Mouse (Mus musculus): Measurements from ENCODE around the gene Ubr2.
A peak's percentile ranks its signal among the peaks of the same experiment; 100 is the strongest.

Gene Ubr2

GRCm38 (mm10) chr17:46927781-46928180, 82.6 kb downstream of the Ubr2 start:
- no peak for DNase-seq (ENCODE audit: low read depth, low spot score)

- peak; percentile 88 for DNase-seq (ENCODE audit: low read depth, low spot score)
Observed at GRCm38 (mm10) chr17:46926941-46927340, 83.4 kb downstream of the Ubr2 start.

DNA sequence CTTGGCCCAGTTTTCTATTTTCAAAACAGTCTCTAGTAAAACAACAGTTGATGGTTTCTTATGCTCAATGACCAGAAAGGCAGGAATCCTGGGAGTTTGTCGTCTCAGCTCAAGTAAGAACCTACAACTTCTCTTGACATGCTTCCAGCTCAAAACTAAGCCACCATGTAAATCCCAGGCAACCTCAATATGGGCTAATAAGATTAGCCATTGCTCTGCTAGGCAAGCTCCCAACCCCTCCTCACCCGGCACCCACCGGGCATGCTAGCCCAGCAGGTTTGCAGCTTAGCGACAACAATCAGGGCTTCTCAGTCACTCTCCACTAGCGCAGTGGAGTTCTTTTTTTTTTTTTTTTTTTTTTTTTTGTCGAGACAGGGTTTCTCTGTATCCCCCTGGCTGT, 84.2 kb downstream of the Ubr2 start:
- DNase-seq (ENCODE audit: low read depth, low spot score), result no peak

DNA sequence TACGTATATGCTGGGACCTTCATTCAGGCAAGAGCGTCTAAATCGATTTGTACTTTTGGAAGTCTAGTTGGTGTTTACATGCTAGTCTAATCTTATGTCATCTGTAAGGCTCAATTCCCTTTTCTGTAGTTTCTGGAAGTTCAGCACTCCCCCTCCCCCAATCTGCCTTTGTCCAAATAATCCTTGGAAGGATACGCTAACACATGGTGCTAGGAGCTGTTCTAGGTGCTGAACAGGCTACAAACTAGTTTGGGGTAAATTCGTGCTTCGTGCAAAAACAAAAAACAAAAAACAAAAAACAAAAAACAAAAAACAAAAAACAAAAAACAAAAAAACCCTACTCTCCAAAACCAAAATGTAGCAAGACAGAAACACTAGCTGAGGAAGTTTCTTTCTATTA, 89.5 kb downstream of the Ubr2 start:
- DNase-seq (ENCODE audit: low read depth, low spot score), result peak; percentile 52

GRCm38 (mm10) chr17:46918951-46919350, 91.4 kb downstream of the Ubr2 start:
- DNase-seq (ENCODE audit: low read depth, low spot score), result no peak

DNA sequence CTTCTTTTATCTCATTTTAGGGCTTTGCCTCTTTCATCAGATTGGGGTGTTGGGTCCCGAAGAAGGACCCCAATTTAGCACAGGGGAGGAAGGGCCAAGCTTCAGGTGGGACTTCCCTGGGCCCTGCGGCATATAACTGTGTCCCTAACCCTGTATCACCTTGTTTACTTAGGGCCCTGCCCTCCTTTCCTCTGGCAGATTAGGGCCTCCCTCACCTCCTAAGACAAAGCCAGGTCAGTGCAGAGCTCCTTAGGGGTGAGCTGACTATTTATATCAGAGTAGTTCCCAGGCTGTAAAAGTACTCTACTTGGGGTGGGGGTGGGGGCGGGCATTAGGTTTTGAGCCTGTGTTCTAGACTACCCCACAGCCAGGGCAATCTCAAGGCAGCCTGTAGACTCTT, 95.2 kb downstream of the Ubr2 start:
- no peak for DNase-seq (ENCODE audit: low read depth, low spot score)

DNA sequence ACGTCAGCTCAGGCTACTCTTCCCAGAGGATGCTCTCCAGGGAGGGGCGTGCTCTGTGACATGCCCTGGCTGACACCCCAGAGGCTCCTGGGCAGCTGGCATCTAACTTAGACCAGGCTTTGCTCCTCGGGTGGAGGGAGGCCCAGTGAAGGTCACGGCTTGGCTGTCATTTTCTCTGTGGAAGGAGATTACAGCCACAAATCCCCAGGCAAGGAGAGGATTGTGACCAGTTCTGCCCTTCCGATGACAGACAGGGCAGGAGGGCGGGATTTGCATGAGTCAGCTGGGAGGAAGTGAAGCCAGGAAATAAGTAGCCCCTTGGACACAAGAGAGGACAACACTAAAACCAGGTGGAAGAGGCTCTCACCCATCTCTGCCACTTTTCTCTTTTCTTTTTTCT, 98.0 kb downstream of the Ubr2 start:
- DNase-seq (ENCODE audit: low read depth, low spot score), result no peak

- no peak for DNase-seq (ENCODE audit: low read depth, low spot score)
Observed at GRCm38 (mm10) chr17:46910186-46910585, 100.2 kb downstream of the Ubr2 start, which contains the start of gene Prph2. Prph2 (plus strand) TSS chr17:46910459.

GRCm38 (mm10) chr17:46903876-46904490, 106.4 kb downstream of the Ubr2 start:
- DNase-seq (ENCODE audit: low read depth, low spot score), result peak; percentile 93

DNA sequence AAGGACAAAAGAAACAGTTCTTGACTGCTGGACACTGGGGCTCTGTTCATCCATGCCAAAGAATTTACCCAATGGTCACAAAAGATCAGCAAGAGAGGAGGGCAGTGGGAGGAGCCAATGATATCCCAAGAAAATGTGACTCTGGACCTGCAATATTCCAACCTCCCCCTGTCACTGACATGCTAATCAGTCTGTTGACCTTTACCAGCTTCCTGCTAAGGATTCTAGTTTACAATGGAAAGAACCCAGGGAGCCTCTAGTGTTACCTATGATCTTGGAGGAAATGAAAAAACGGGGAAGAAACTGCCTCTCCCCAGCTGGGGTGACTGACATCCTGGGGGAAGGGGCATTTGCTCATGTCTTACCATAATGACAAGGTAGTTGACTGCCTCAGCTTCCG, 109.4 kb downstream of the Ubr2 start:
- peak; percentile 60 for DNase-seq (ENCODE audit: low read depth, low spot score)

- no peak for DNase-seq (ENCODE audit: low read depth, low spot score)
Observed at GRCm38 (mm10) chr17:46897221-46897950, 113.0 kb downstream of the Ubr2 start.

DNA sequence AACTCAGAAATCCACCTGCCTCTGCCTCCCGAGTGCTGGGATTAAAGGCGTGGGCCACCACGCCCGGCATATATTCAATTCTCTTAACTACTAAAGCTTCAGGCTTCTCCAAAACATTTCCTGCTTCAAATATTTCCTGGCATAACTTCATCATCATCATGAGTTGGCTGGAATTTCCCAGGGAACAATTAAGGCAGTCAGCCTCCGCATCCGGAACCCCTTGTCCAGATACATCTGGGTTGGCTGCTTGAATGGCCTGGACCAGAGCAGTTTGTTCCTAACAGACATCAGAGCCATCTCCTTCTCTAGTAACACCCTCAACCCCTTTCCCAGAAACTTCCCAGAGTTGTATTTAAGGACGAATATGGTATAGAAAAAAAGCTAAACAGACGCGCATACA, 114.9 kb downstream of the Ubr2 start:
- no peak for DNase-seq (ENCODE audit: low read depth, low spot score)

- no peak for DNase-seq (ENCODE audit: low read depth, low spot score)
Observed at GRCm38 (mm10) chr17:46890843-46891594, 119.3 kb downstream of the Ubr2 start.

DNA sequence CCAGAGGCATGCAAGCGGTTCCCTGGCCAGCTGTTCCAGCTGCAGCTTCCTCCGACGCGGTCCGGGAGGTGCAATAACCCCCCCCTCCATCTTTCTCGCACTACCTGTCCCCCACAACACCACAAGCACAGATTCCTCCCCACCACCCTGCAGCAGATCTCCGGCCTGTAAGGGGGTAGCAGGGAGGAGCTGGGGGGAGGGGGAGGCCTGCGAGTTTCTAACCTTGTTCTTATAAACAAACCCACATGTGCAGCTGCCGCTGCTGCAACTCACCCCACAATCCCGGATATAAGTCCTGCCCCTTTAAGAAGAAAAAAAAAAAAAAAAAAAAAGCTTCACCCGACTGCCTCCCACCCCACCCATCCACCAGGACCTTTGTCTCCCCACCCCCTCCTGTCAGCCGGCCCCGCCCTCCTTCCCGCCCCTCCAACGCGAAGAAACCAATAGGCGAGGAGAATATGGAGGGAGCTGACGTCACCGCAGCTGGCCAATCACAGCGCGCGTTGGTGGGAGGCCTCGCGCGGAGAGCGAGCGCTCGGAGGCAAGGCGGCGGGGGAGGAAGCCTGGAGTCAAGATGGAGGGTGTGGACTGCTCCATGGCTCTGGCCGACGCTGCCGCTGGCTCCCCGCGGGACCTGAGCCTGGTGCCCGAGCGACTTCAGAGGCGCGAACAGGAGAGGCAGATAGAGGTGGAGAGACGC, 120.1 kb downstream of the Ubr2 start, which contains the start of gene Tbcc:
Gene Tbcc (plus strand): TSS at position 569 of the 700 bp plus-strand sequence.
- peak; percentile 98 for DNase-seq (ENCODE audit: low read depth, low spot score)

DNA sequence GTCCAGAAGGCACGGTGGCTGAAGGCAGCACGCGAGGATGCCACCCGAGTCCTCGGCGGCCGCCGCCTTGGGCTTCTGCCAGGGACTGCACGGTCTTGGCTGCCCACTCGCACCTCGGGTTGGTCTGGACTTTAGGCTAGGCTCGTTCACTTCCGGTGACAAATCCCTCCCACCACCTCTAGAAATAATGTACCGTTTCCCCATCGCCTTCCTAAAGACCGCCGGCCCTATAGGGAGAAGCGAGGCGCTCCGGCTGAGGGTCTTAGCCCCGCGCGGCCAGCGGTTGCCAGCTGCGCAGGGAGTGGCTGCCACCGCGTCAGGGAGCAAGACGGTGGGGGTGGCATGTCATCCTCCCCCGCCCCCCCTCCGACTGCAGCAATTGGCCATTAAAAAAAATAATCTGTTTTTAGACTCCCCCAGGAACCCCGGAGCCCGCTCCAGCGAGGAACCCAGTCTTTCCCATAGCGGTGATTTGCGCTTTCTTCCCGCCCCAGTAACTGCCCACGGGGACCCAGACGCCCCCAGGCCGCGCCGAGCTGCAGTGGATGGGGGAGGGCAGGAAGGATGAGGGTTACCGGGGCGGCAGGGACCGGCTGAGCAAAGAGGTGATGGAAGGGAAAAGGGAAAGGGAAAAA, 120.8 kb downstream of the Ubr2 start:
- DNase-seq (ENCODE audit: low read depth, low spot score), result peak; percentile 50

DNA sequence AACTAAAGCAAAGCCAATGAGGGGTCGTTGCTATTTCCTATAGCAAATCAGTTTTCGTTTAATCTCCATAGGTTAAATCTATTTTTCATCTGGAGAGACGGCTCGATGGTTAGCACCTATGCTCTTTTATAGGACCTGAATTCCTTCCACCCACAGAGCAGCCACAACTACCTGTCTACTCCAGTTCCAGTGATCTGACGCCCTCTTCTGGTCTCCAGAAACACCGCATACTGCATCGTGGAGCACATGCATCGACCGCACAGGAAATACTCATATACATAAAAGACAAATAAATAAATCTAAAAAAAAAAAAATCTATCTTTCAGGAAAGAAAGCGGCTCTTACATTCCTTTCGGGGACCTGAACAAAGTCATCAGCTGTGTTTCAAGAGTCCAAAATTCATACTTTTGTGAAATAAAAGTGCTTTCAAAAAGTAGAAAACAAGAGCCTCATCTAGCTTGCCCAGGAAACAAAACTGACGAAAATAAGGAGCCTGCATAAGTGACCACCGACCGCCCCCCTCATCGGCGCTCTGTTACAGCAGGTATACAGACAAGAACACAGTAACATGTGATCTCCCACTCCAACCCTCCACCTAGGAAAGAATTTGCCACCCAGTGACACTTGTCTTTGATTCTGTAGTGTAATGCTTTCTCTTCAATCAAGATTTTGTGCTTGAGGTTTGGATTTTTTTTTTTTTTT, 121.7 kb downstream of the Ubr2 start:
- peak; percentile 85 for DNase-seq (ENCODE audit: low read depth, low spot score)

DNA sequence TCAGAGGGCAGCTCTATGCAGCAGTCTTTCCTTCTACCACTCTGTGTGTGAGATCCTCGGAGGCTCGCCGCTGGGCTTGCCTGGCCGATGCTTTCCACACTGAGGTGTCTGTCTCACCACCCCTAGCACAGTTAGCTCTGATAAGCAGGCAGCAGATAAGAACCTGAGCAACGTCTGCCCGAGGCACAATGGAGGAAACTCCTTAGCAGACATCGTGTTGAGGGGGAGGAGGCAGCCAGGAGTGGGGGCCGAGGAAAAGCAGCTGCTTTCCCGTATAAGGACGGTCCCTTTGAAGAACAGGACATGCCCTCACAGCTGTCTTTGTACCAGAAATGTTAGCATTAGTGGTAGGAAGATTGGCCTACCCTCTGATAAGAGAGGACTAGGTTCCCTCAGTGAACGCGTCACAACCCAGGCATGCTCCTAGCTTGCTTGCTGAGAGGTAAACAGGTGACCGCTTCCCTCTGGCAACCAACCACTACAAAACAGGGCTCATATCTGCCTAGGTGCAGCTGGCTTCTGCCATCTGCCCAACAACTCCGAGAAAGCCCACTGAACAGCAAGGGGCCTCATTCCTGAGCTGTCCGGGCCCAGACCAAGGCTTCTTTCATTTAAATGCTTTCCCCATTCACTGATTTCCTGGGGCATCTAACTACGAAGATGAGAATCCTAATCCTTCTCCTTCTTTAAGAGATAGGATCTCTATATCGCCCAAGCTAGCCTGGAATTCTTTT, 124.3 kb downstream of the Ubr2 start:
- no peak for DNase-seq (ENCODE audit: low read depth, low spot score)

DNA sequence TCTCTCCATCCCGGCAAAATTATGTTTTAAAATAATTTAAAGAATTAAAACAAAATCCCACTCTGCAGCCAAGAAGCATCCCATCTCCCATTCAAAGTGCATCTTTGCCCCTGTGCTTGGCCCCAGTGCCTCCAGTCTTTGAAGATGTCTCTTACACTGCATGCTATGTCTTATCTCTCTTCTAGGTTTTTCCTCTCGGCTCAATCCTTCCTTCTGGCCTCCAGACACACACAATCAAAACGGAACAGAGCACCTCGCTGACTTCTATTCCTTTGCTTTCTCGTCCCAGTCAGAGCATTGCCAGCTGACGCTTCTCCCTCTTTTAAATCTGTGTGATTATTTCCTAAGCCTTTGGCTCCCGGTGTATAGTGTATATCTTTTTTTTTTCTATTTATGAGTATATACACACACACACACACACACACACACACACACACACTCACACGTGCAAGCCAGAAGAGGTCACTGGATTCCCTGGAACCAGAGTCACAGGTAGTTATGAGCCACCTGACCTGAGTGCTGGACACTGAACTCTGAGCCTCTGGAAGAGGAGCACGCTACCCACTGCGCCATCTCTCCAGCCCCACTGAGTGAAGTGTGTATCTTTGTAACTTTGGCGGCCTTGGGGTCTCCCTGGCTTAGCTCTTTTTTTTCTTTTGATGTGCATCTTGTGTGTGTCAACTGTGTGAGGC, 125.0 kb downstream of the Ubr2 start:
- DNase-seq (ENCODE audit: low read depth, low spot score), result no peak

GRCm38 (mm10) chr17:46884766-46885165, 125.6 kb downstream of the Ubr2 start:
- DNase-seq (ENCODE audit: low read depth, low spot score), result no peak

GRCm38 (mm10) chr17:46883107-46883506, 127.2 kb downstream of the Ubr2 start:
- DNase-seq (ENCODE audit: low read depth, low spot score), result no peak
